Mouse (Mus musculus) stomach, embryonic 16.5 days (tissue): ENCODE measurements around the gene Tldc1. TPM values are rescaled to one million over a fixed set of nuclear protein-coding genes. Genes with fewer than 3 reads are reported as not detected.

Experiments
- polyA plus RNA-seq: library from polyadenylated mRNA; unstranded; fragments of >200 nt; fragmentation: Nextera tagmentation; extraction: Ambion mirVana; gene quantifications from 2 replicates; pipeline ENCODE4 v1.2.1, GENCODE M21; 2015

Tldc1 gene
- polyA plus RNA-seq, 1 experiment from 2014 or later: 14.5 TPM

Other genes with a start within 250 kb of the Tldc1 start
- gene Mbtps1, start 219.7 kb downstream of the Tldc1 start, polyA plus RNA-seq: 108 and 115 TPM in 2 replicates
- 31.0 and 39.2 TPM in 2 replicates for gene Hsdl1, start 203.2 kb downstream of the Tldc1 start, polyA plus RNA-seq
- 0.30 and 0.66 TPM in 2 replicates for gene Dnaaf1, start 203.2 kb downstream of the Tldc1 start, polyA plus RNA-seq
- 11.0 and 11.3 TPM in 2 replicates for gene Taf1c, start 173.2 kb downstream of the Tldc1 start, polyA plus RNA-seq
- gene Adad2, start 165.7 kb downstream of the Tldc1 start, polyA plus RNA-seq: 0.06 TPM in 1 of 2 replicates, not detected in the other
- 0.10 and 0.18 TPM in 2 replicates for gene Kcng4, start 142.7 kb downstream of the Tldc1 start, polyA plus RNA-seq
- gene Wfdc1, start 112.1 kb downstream of the Tldc1 start, polyA plus RNA-seq: 33.9 and 38.6 TPM in 2 replicates
- 10.8 and 15.9 TPM in 2 replicates for gene Atp2c2, start 78.4 kb downstream of the Tldc1 start, polyA plus RNA-seq
- 144 and 177 TPM in 2 replicates for gene Cotl1, start 62.1 kb upstream of the Tldc1 start, polyA plus RNA-seq
- 10.7 and 12.7 TPM in 2 replicates for gene Klhl36, start 83.8 kb upstream of the Tldc1 start, polyA plus RNA-seq
- gene Usp10, start 131.9 kb upstream of the Tldc1 start, polyA plus RNA-seq: 118 and 141 TPM in 2 replicates
- 7.4 and 11.0 TPM in 2 replicates for gene Gm20388, start 132.4 kb upstream of the Tldc1 start, polyA plus RNA-seq
- 38.1 and 39.7 TPM in 2 replicates for gene Crispld2, start 214.0 kb upstream of the Tldc1 start, polyA plus RNA-seq